Mouse (Mus musculus): ENCODE data around the gene Golga7b.

GRCm38 (mm10) chr19:42256611-42257240 lies 9.4 kb downstream of the Golga7b start:
- TF ChIP-seq CTCF (IDR thresholded peaks at IDR 0.05; ENCODE audit: low read depth, low read length) (no peak), GATA1 (IDR thresholded peaks at IDR 0.05; ENCODE audit: borderline replicate concordance, low read length) (no peak)
